In genomic region chr14:86489872-86490631, GRCm38 (mm10) we compare ENCODE assay signal across 10 mouse cellular contexts.
DNase-seq lines count a peak whose midpoint lies in the region; ATAC-seq and TF ChIP-seq lines count a peak whose summit lies in the region.
"Had no signal": no experiment of that assay in that cellular context is flagged by ENCODE, and none has a peak within 500 bp of the region (broad histone marks: within the 10 kb centered on the region; RNA-seq: fewer than 3 reads in every experiment).

No protein-coding gene starts in this region.

- no peak for TF ChIP-seq CTCF in heart, adult 2 months (IDR thresholded peaks at IDR 0.05)

- H3K9ac ChIP-seq in heart, adult 2 months (ENCODE audit: low read depth, low read length), result no peak overlapping the region
- H3K9ac ChIP-seq in neural tube, embryonic 11.5 days (ENCODE audit: low read length), result no peak overlapping the region
- H3K9ac ChIP-seq in lung, embryonic 15.5 days, result no peak overlapping the region

- WGBS in heart, adult 2 months, result 44% methylated on average over 13 of the region's 13 CpGs
- 61% methylated on average over 13 of the region's 13 CpGs for WGBS in heart, embryonic 10.5 days
- WGBS in neural tube, embryonic 11.5 days, result 60% methylated on average over 13 of the region's 13 CpGs
- WGBS in lung, embryonic 15.5 days, result 42% methylated on average over 13 of the region's 13 CpGs

- TF ChIP-seq POLR2A in heart, adult 2 months (IDR thresholded peaks at IDR 0.05; ENCODE audit: insufficient read depth, low read depth, low read length), result no peak

- no peaks in the 10 kb centered on the region for H3K79me2 ChIP-seq in heart, adult 2 months (replicated peaks; ENCODE audit: control insufficient read depth, insufficient read depth, low read length)

- peak overlapping the region; percentile 47; the same call in 1 of the 2 replicates for H3K27ac ChIP-seq in heart, adult 2 months
- no peak overlapping the region for H3K27ac ChIP-seq in heart, embryonic 10.5 days
- H3K27ac ChIP-seq in neural tube, embryonic 11.5 days (ENCODE audit: low read depth, low read length), result no peak overlapping the region
- H3K27ac ChIP-seq in lung, embryonic 15.5 days, result peak overlapping the region; percentile 29

- H3K4me2 ChIP-seq in neural tube, embryonic 11.5 days (ENCODE audit: low read depth), result no peak overlapping the region
- H3K4me2 ChIP-seq in lung, embryonic 15.5 days, result no peak overlapping the region

- TF ChIP-seq EP300 in heart, adult 2 months (IDR thresholded peaks at IDR 0.05; ENCODE audit: insufficient read depth, low read depth, low read length), result no peak

- peak in 1 of 2 experiments; percentile 21 for DNase-seq in heart, adult 2 months
- DNase-seq in heart, embryonic 10.5 days (ENCODE audit: low spot score), result no peak
- DNase-seq in neural tube, embryonic 11.5 days (ENCODE audit: low spot score), result peak; percentile 20
- no peak for DNase-seq in neural tube, embryonic 10.5 days (ENCODE audit: extremely low spot score, low spot score)
- peak; percentile 43 for DNase-seq in retina, embryonic 14.5 days (ENCODE audit: low spot score)
- DNase-seq in urinary bladder, adult 18-20 months (ENCODE audit: low spot score in 2 of 2), result no peak
- DNase-seq in thymus, adult 18-20 months, result no peak
- DNase-seq: thymus, adult 2 months had no signal

- ATAC-seq in neural tube, embryonic 11.5 days (ENCODE audit: insufficient read depth, low FRiP score, low TSS enrichment), result no peak
- 0 out of 2 replicates have a peak, but pooled peaks have one; percentile 39 for ATAC-seq in lung, embryonic 15.5 days (ENCODE audit: borderline replicate concordance, extremely low read depth, low FRiP score, low TSS enrichment)

- no peak overlapping the region for H3K4me3 ChIP-seq in heart, adult 2 months
- no peak overlapping the region for H3K4me3 ChIP-seq in heart, embryonic 10.5 days
- H3K4me3 ChIP-seq in neural tube, embryonic 11.5 days (ENCODE audit: low read depth, low read length), result no peak overlapping the region
- H3K4me3 ChIP-seq in lung, embryonic 15.5 days, result no peak overlapping the region

- intact Hi-C loops in heart, adult 2 months (cut with DNase I), result no loop called here

- no peaks in the 10 kb centered on the region for H3K9me3 ChIP-seq in heart, embryonic 10.5 days
- no peaks in the 10 kb centered on the region for H3K9me3 ChIP-seq in neural tube, embryonic 11.5 days (ENCODE audit: control insufficient read depth, low read length)
- H3K9me3 ChIP-seq in lung, embryonic 15.5 days, result no peaks in the 10 kb centered on the region

- no peaks in the 10 kb centered on the region for H3K36me3 ChIP-seq in heart, adult 2 months (ENCODE audit: control insufficient read depth, insufficient read depth, low read length)
- H3K36me3 ChIP-seq in heart, embryonic 10.5 days, result no peaks in the 10 kb centered on the region
- H3K36me3 ChIP-seq in neural tube, embryonic 11.5 days (ENCODE audit: control insufficient read depth, insufficient read depth, low read length), result no peaks in the 10 kb centered on the region
- H3K36me3 ChIP-seq in lung, embryonic 15.5 days, result no peaks in the 10 kb centered on the region

- H3K27me3 ChIP-seq in heart, adult 2 months (ENCODE audit: control insufficient read depth, insufficient read depth, low read length), result no peaks in the 10 kb centered on the region
- no peaks in the 10 kb centered on the region for H3K27me3 ChIP-seq in heart, embryonic 10.5 days (ENCODE audit: insufficient read depth, poor library complexity, severe bottlenecking)
- H3K27me3 ChIP-seq in neural tube, embryonic 11.5 days (ENCODE audit: control insufficient read depth, insufficient read depth, low read length), result no peaks in the 10 kb centered on the region
- no peaks in the 10 kb centered on the region for H3K27me3 ChIP-seq in lung, embryonic 15.5 days
- H3K27me3 ChIP-seq: CH12.LX had no signal

- peaks cover 6% of the 10 kb centered on the region for H3K4me1 ChIP-seq in heart, adult 2 months (ENCODE audit: control insufficient read depth, insufficient read depth, low read length)
- peaks cover 15% of the 10 kb centered on the region; the same call in 1 of the 2 replicates for H3K4me1 ChIP-seq in heart, embryonic 10.5 days
- no peaks in the 10 kb centered on the region for H3K4me1 ChIP-seq in neural tube, embryonic 11.5 days (ENCODE audit: control insufficient read depth, insufficient read depth, low read length)
- H3K4me1 ChIP-seq in lung, embryonic 15.5 days, result peaks cover 14% of the 10 kb centered on the region

Comparison
In these comparisons a context has a peak if more than half of its experiments do, and no peak if none do; other contexts are left out.
1. DNase-seq: peak in neural tube, embryonic 11.5 days (single experiment) and retina, embryonic 14.5 days (single experiment); none in heart, embryonic 10.5 days (single experiment), neural tube, embryonic 10.5 days (single experiment), urinary bladder, adult 18-20 months (0 of 2) and thymus, adult 18-20 months (0 of 2).
2. H3K27ac ChIP-seq: peak in heart, adult 2 months (single experiment) and lung, embryonic 15.5 days (single experiment); none in heart, embryonic 10.5 days (single experiment) and neural tube, embryonic 11.5 days (single experiment).